ENCODE assay signal across 19 mouse cellular contexts in genomic region chr6:30541009-30541799, GRCm38 (mm10). TPM values are rescaled to one million over a fixed set of nuclear protein-coding genes. Genes with fewer than 3 reads are reported as not detected.
DNase-seq lines count a peak whose midpoint lies in the region; ATAC-seq and TF ChIP-seq lines count a peak whose summit lies in the region.
"Had no signal": no experiment of that assay in that cellular context is flagged by ENCODE, and none has a peak within 500 bp of the region (broad histone marks: within the 10 kb centered on the region; RNA-seq: fewer than 3 reads in every experiment).

Gene Cpa2 (plus strand): TSS chr6:30541582.

- no peak for TF ChIP-seq POLR2A in heart, adult 2 months (IDR thresholded peaks at IDR 0.05; ENCODE audit: insufficient read depth, low read depth, low read length)

- no peaks in the 10 kb centered on the region for H3K79me2 ChIP-seq in heart, adult 2 months (replicated peaks; ENCODE audit: control insufficient read depth, insufficient read depth, low read length)

- no peak for TF ChIP-seq CTCF in heart, adult 2 months (IDR thresholded peaks at IDR 0.05)

- no peak within 1 kb of the TSS for H3K4me2 ChIP-seq in heart, embryonic 14.5 days (ENCODE audit: low read length)
- no peak within 1 kb of the TSS for H3K4me2 ChIP-seq in neural tube, embryonic 11.5 days (ENCODE audit: low read depth)
- H3K4me2 ChIP-seq in neural tube, embryonic 15.5 days, result no peak within 1 kb of the TSS
- H3K4me2 ChIP-seq: liver, embryonic 12.5 days had no signal

- peak within 1 kb of the TSS; percentile 15 to 67 for H3K27ac ChIP-seq in heart, embryonic 14.5 days (replicated peaks in 1 of 2; ENCODE audit: control insufficient read depth in 1 of 2, insufficient read depth in 1 of 2, low read depth in 2 of 2, low read length in 2 of 2)
- no peak within 1 kb of the TSS for H3K27ac ChIP-seq in heart, adult 2 months
- H3K27ac ChIP-seq in neural tube, embryonic 11.5 days (ENCODE audit: low read depth, low read length), result no peak within 1 kb of the TSS; the same call in 1 of the 2 replicates
- H3K27ac ChIP-seq in neural tube, embryonic 15.5 days (replicated peaks), result no peak within 1 kb of the TSS
- H3K27ac ChIP-seq: liver, embryonic 12.5 days had no signal

- H3K36me3 ChIP-seq in heart, embryonic 14.5 days (ENCODE audit: control insufficient read depth, insufficient read depth, low read length), result no peaks in the 10 kb centered on the region
- H3K36me3 ChIP-seq in heart, adult 2 months (ENCODE audit: control insufficient read depth, insufficient read depth, low read length), result no peaks in the 10 kb centered on the region
- H3K36me3 ChIP-seq in neural tube, embryonic 11.5 days (ENCODE audit: control insufficient read depth, insufficient read depth, low read length), result no peaks in the 10 kb centered on the region
- no peaks in the 10 kb centered on the region for H3K36me3 ChIP-seq in neural tube, embryonic 15.5 days
- H3K36me3 ChIP-seq: liver, embryonic 12.5 days had no signal

- TF ChIP-seq EP300 in heart, adult 2 months (IDR thresholded peaks at IDR 0.05; ENCODE audit: insufficient read depth, low read depth, low read length), result no peak

- no peaks in the 10 kb centered on the region for H3K27me3 ChIP-seq in heart, embryonic 14.5 days (ENCODE audit: control insufficient read depth, insufficient read depth, low read length)
- H3K27me3 ChIP-seq in heart, adult 2 months (ENCODE audit: control insufficient read depth, insufficient read depth, low read length), result no peaks in the 10 kb centered on the region
- no peaks in the 10 kb centered on the region for H3K27me3 ChIP-seq in neural tube, embryonic 11.5 days (ENCODE audit: control insufficient read depth, insufficient read depth, low read length)
- no peaks in the 10 kb centered on the region for H3K27me3 ChIP-seq in neural tube, embryonic 15.5 days (replicated peaks)
- H3K27me3 ChIP-seq: CH12.LX had no signal

- WGBS in heart, embryonic 14.5 days, result 69% methylated on average over 11 of the region's 11 CpGs
- 79% methylated on average over 11 of the region's 11 CpGs for WGBS in heart, adult 2 months
- WGBS in neural tube, embryonic 11.5 days, result 57% methylated on average over 11 of the region's 11 CpGs
- WGBS in neural tube, embryonic 15.5 days, result 73% methylated on average over 11 of the region's 11 CpGs

- peaks cover 20 to 47% of the 10 kb centered on the region in 2 experiments for H3K4me1 ChIP-seq in heart, embryonic 14.5 days (ENCODE audit: control insufficient read depth in 2 of 2, insufficient read depth in 2 of 2, low read length in 2 of 2)
- H3K4me1 ChIP-seq in heart, adult 2 months (ENCODE audit: control insufficient read depth, insufficient read depth, low read length), result no peaks in the 10 kb centered on the region; the same call in 1 of the 2 replicates
- peaks cover 5% of the 10 kb centered on the region; the same call in 1 of the 2 replicates for H3K4me1 ChIP-seq in neural tube, embryonic 11.5 days (ENCODE audit: control insufficient read depth, insufficient read depth, low read length)
- peaks cover 15% of the 10 kb centered on the region for H3K4me1 ChIP-seq in neural tube, embryonic 15.5 days
- H3K4me1 ChIP-seq: megakaryocyte, embryonic 14.5 days had no signal

- peak; percentile 52 for DNase-seq in embryo, embryonic 10.5 days (ENCODE audit: low spot score)
- DNase-seq in embryo, embryonic 11 days, result no peak
- DNase-seq in heart, adult 2 months, result no peak
- no peak for DNase-seq in neural tube, embryonic 11.5 days (ENCODE audit: low spot score)
- no peak for DNase-seq in neural tube, embryonic 10.5 days (ENCODE audit: extremely low spot score, low spot score)
- no peak for DNase-seq in spleen, postnatal 36 days (ENCODE audit: low spot score in 2 of 2)
- DNase-seq: cerebellum, adult 11 months; heart, postnatal 36 days; kidney, adult 11 months; thymus, adult 18-20 months had no signal

- H3K9me3 ChIP-seq in heart, embryonic 14.5 days (ENCODE audit: control insufficient read depth, low read length), result no peaks in the 10 kb centered on the region
- no peaks in the 10 kb centered on the region for H3K9me3 ChIP-seq in neural tube, embryonic 11.5 days (ENCODE audit: control insufficient read depth, low read length)
- no peaks in the 10 kb centered on the region for H3K9me3 ChIP-seq in neural tube, embryonic 15.5 days (replicated peaks)
- H3K9me3 ChIP-seq: liver, embryonic 12.5 days had no signal

- 0 out of 2 replicates have a peak within 1 kb of the TSS, but pooled peaks have one; percentile 21 for H3K9ac ChIP-seq in heart, embryonic 14.5 days (ENCODE audit: low read length)
- H3K9ac ChIP-seq in heart, adult 2 months (ENCODE audit: low read depth, low read length), result no peak within 1 kb of the TSS
- no peak within 1 kb of the TSS for H3K9ac ChIP-seq in neural tube, embryonic 11.5 days (ENCODE audit: low read length)
- no peak within 1 kb of the TSS for H3K9ac ChIP-seq in neural tube, embryonic 15.5 days (replicated peaks)
- H3K9ac ChIP-seq: liver, embryonic 12.5 days had no signal

- ATAC-seq in heart, embryonic 14.5 days (ENCODE audit: insufficient number of reproducible peaks, insufficient read depth, low FRiP score, low read depth), result no peak
- ATAC-seq in neural tube, embryonic 11.5 days (ENCODE audit: insufficient read depth, low FRiP score, low TSS enrichment), result no peak
- ATAC-seq in neural tube, embryonic 15.5 days (ENCODE audit: low FRiP score), result no peak
- ATAC-seq: activated CD4-positive, CD25-positive, alpha-beta regulatory T cell, adult 4 months; liver, embryonic 12.5 days; lung, postnatal 0 days had no signal

- no peak within 1 kb of the TSS for H3K4me3 ChIP-seq in heart, embryonic 14.5 days (ENCODE audit: control insufficient read depth in 1 of 2, insufficient read depth in 1 of 2, low read depth in 1 of 2, low read length in 2 of 2)
- H3K4me3 ChIP-seq in heart, adult 2 months, result no peak within 1 kb of the TSS
- H3K4me3 ChIP-seq in neural tube, embryonic 11.5 days (ENCODE audit: low read depth, low read length), result no peak within 1 kb of the TSS
- H3K4me3 ChIP-seq in neural tube, embryonic 15.5 days (replicated peaks), result no peak within 1 kb of the TSS
- H3K4me3 ChIP-seq: liver, embryonic 12.5 days; megakaryocyte, embryonic 14.5 days; myocyte had no signal

- intact Hi-C loops in heart, adult 2 months (cut with DNase I), result no loop called here

RNA-seq across cellular contexts. Expression of gene Cpa2, which starts in this region (rescaled TPM):
- 2.2 and 4.8 TPM in 2 replicates for polyA plus RNA-seq in heart, embryonic 14.5 days (2014; fragmentation: Nextera tagmentation; extraction: Ambion mirVana)
- total RNA-seq in heart, adult 2 months (2021), result not detected
- 0.12 TPM in 1 of 2 replicates, not detected in the other for polyA plus RNA-seq in heart, adult 2 months (2012; rRNA removed)
- 11.3 and 13.1 TPM in 2 replicates for polyA plus RNA-seq in neural tube, embryonic 11.5 days (2014; fragmentation: Nextera tagmentation; extraction: Ambion mirVana)
- polyA plus RNA-seq in neural tube, embryonic 15.5 days (2015; fragmentation: Nextera tagmentation; extraction: Ambion mirVana), result 11.3 and 20.3 TPM in 2 replicates
- total RNA-seq: CH12.LX; common myeloid progenitor, adult 5-6 weeks; heart, postnatal 36 days had no signal
- polyA plus RNA-seq: myocyte had no signal

Comparison
In these comparisons a context has a peak if more than half of its experiments do, and no peak if none do; other contexts are left out.
1. H3K27ac ChIP-seq: peak in heart, embryonic 14.5 days (2 of 2); none in heart, adult 2 months (single experiment), neural tube, embryonic 11.5 days (single experiment) and neural tube, embryonic 15.5 days (single experiment).